Mouse (Mus musculus): ENCODE data around the gene March7. TPM values are rescaled to one million over a fixed set of nuclear protein-coding genes. Genes with fewer than 3 reads are reported as not detected.

The March7 gene
- polyA plus RNA-seq, 1 experiment from 2014 or later, result 92.8 TPM

GRCm38 (mm10) chr2:60196841-60197240 lies 12.8 kb upstream of the March7 start:
- H3K36me3 ChIP-seq, result no peaks in the 10 kb centered on the region
- no peak overlapping the region for H3K9ac ChIP-seq
- no peak for ATAC-seq (ENCODE audit: low FRiP score, low read depth)
- no peak overlapping the region for H3K27ac ChIP-seq
- WGBS, result 47% methylated on average over 1 of the region's 1 CpGs
- H3K9me3 ChIP-seq, result no peaks in the 10 kb centered on the region
- H3K27me3 ChIP-seq, result no peaks in the 10 kb centered on the region
- H3K4me3 ChIP-seq, result no peak overlapping the region
- H3K4me1 ChIP-seq, result no peaks in the 10 kb centered on the region
- no peak overlapping the region for H3K4me2 ChIP-seq (replicated peaks)

GRCm38 (mm10) chr2:60200051-60200562 lies 9.6 kb upstream of the March7 start:
- Histone ChIP-seq H3K4me1 (no peaks in the 10 kb centered on the region), H3K4me3 (no peak overlapping the region), H3K4me2 (replicated peaks) (no peak overlapping the region), H3K9ac (no peak overlapping the region), H3K36me3 (peaks cover 8% of the 10 kb centered on the region), H3K9me3 (no peaks in the 10 kb centered on the region), H3K27ac (no peak overlapping the region), H3K27me3 (no peaks in the 10 kb centered on the region)
- ATAC-seq (ENCODE audit: low FRiP score, low read depth), result no peak
- WGBS, result 90% methylated on average over 5 of the region's 5 CpGs

GRCm38 (mm10) chr2:60200667-60201066 lies 9.0 kb upstream of the March7 start:
- Histone ChIP-seq H3K9ac (no peak overlapping the region), H3K4me1 (no peaks in the 10 kb centered on the region), H3K36me3 (peaks cover 13% of the 10 kb centered on the region), H3K4me3 (no peak overlapping the region), H3K4me2 (replicated peaks) (no peak overlapping the region), H3K27me3 (no peaks in the 10 kb centered on the region), H3K27ac (no peak overlapping the region), H3K9me3 (no peaks in the 10 kb centered on the region)
- no peak; the same call in 1 of the 2 replicates for ATAC-seq (ENCODE audit: low FRiP score, low read depth)
- 51% methylated on average over 8 of the region's 8 CpGs for WGBS

GRCm38 (mm10) chr2:60202900-60203530 lies 6.7 kb upstream of the March7 start:
- peaks cover 4% of the 10 kb centered on the region for H3K4me1 ChIP-seq
- H3K27ac ChIP-seq, result no peak overlapping the region
- H3K36me3 ChIP-seq, result peaks cover 19% of the 10 kb centered on the region
- no peak overlapping the region for H3K4me2 ChIP-seq (replicated peaks)
- H3K9me3 ChIP-seq, result no peaks in the 10 kb centered on the region
- H3K9ac ChIP-seq, result no peak overlapping the region
- WGBS, result 88% methylated on average over 8 of the region's 8 CpGs
- no peaks in the 10 kb centered on the region for H3K27me3 ChIP-seq
- ATAC-seq (ENCODE audit: low FRiP score, low read depth), result no peak
- no peak overlapping the region for H3K4me3 ChIP-seq

GRCm38 (mm10) chr2:60203733-60204132 lies 6.0 kb upstream of the March7 start:
- no peak overlapping the region for H3K27ac ChIP-seq
- no peaks in the 10 kb centered on the region for H3K27me3 ChIP-seq
- H3K9me3 ChIP-seq, result no peaks in the 10 kb centered on the region
- peaks cover 9% of the 10 kb centered on the region for H3K4me1 ChIP-seq
- peaks cover 19% of the 10 kb centered on the region for H3K36me3 ChIP-seq
- H3K4me3 ChIP-seq, result no peak overlapping the region
- no peak overlapping the region for H3K9ac ChIP-seq
- H3K4me2 ChIP-seq (replicated peaks), result no peak overlapping the region
- 76% methylated on average over 4 of the region's 4 CpGs for WGBS
- ATAC-seq (ENCODE audit: low FRiP score, low read depth), result no peak

GRCm38 (mm10) chr2:60204162-60204561 lies 5.5 kb upstream of the March7 start:
- H3K27ac ChIP-seq, result no peak overlapping the region
- H3K9ac ChIP-seq, result no peak overlapping the region
- no peak for ATAC-seq (ENCODE audit: low FRiP score, low read depth)
- H3K9me3 ChIP-seq, result no peaks in the 10 kb centered on the region
- no peak overlapping the region for H3K4me3 ChIP-seq
- no peak overlapping the region for H3K4me2 ChIP-seq (replicated peaks)
- H3K4me1 ChIP-seq, result peaks cover 9% of the 10 kb centered on the region
- H3K36me3 ChIP-seq, result peaks cover 19% of the 10 kb centered on the region
- WGBS, result 82% methylated on average over 6 of the region's 6 CpGs
- no peaks in the 10 kb centered on the region for H3K27me3 ChIP-seq

GRCm38 (mm10) chr2:60205795-60206194 lies 3.9 kb upstream of the March7 start:
- Histone ChIP-seq H3K27me3 (no peaks in the 10 kb centered on the region), H3K4me3 (no peak overlapping the region), H3K9ac (no peak overlapping the region), H3K4me1 (peaks cover 11% of the 10 kb centered on the region), H3K36me3 (peaks cover 19% of the 10 kb centered on the region), H3K4me2 (replicated peaks) (no peak overlapping the region), H3K27ac (no peak overlapping the region), H3K9me3 (no peaks in the 10 kb centered on the region)
- no peak for ATAC-seq (ENCODE audit: low FRiP score, low read depth)
- 69% methylated on average over 6 of the region's 6 CpGs for WGBS

GRCm38 (mm10) chr2:60209122-60209611 lies 520 bp upstream of the March7 start:
- H3K36me3 ChIP-seq, result peaks cover 35% of the 10 kb centered on the region
- 1% methylated on average over 27 of the region's 35 CpGs for WGBS
- H3K27ac ChIP-seq, result peak overlapping the region; percentile 84
- H3K9ac ChIP-seq, result peak overlapping the region; percentile 92
- peak overlapping the region; percentile 66 for H3K4me2 ChIP-seq (replicated peaks)
- no peaks in the 10 kb centered on the region for H3K27me3 ChIP-seq
- peak overlapping the region; percentile 90 for H3K4me3 ChIP-seq
- H3K4me1 ChIP-seq, result peaks cover 35% of the 10 kb centered on the region
- H3K9me3 ChIP-seq, result no peaks in the 10 kb centered on the region
- ATAC-seq (ENCODE audit: low FRiP score, low read depth), result peak; percentile 57

- Histone ChIP-seq H3K9me3 (no peaks in the 10 kb centered on the region), H3K27me3 (no peaks in the 10 kb centered on the region), H3K9ac (peak overlapping the region; percentile 92), H3K4me2 (replicated peaks) (peak overlapping the region; percentile 83), H3K27ac (no peak overlapping the region), H3K4me3 (peak overlapping the region; percentile 90), H3K4me1 (peaks cover 43% of the 10 kb centered on the region), H3K36me3 (peaks cover 21% of the 10 kb centered on the region)
- ATAC-seq (ENCODE audit: low FRiP score, low read depth), result no peak
- WGBS, result 21% methylated on average over 5 of the region's 5 CpGs
Observed at GRCm38 (mm10) chr2:60210821-60211220, 1.1 kb downstream of the March7 start.

- no peak overlapping the region for H3K4me3 ChIP-seq
- H3K9me3 ChIP-seq, result no peaks in the 10 kb centered on the region
- H3K36me3 ChIP-seq, result peaks cover 20% of the 10 kb centered on the region
- ATAC-seq (ENCODE audit: low FRiP score, low read depth), result no peak
- H3K4me1 ChIP-seq, result peaks cover 48% of the 10 kb centered on the region
- H3K4me2 ChIP-seq (replicated peaks), result no peak overlapping the region
- H3K27me3 ChIP-seq, result no peaks in the 10 kb centered on the region
- no peak overlapping the region for H3K27ac ChIP-seq
- H3K9ac ChIP-seq, result no peak overlapping the region
Observed at GRCm38 (mm10) chr2:60212488-60212887, 2.8 kb downstream of the March7 start.

- peaks cover 24% of the 10 kb centered on the region for H3K36me3 ChIP-seq
- H3K27ac ChIP-seq, result no peak overlapping the region
- no peaks in the 10 kb centered on the region for H3K9me3 ChIP-seq
- H3K4me3 ChIP-seq, result no peak overlapping the region
- H3K4me1 ChIP-seq, result peaks cover 40% of the 10 kb centered on the region
- no peak for ATAC-seq (ENCODE audit: low FRiP score, low read depth)
- 95% methylated on average over 2 of the region's 2 CpGs for WGBS
- no peaks in the 10 kb centered on the region for H3K27me3 ChIP-seq
- H3K9ac ChIP-seq, result no peak overlapping the region
- no peak overlapping the region for H3K4me2 ChIP-seq (replicated peaks)
Observed at GRCm38 (mm10) chr2:60214683-60215082, 5.0 kb downstream of the March7 start.

- no peak overlapping the region for H3K9ac ChIP-seq
- H3K27me3 ChIP-seq, result no peaks in the 10 kb centered on the region
- H3K27ac ChIP-seq, result no peak overlapping the region
- no peaks in the 10 kb centered on the region for H3K9me3 ChIP-seq
- H3K4me3 ChIP-seq, result no peak overlapping the region
- peaks cover 17% of the 10 kb centered on the region for H3K36me3 ChIP-seq
- H3K4me1 ChIP-seq, result peaks cover 37% of the 10 kb centered on the region
- 87% methylated on average over 4 of the region's 4 CpGs for WGBS
- ATAC-seq (ENCODE audit: low FRiP score, low read depth), result no peak
- H3K4me2 ChIP-seq (replicated peaks), result no peak overlapping the region
Observed at GRCm38 (mm10) chr2:60216547-60217153, 7.0 kb downstream of the March7 start.

Data from limb, embryonic 13.5 days (tissue).